Mouse (Mus musculus): ENCODE results near the gene Arpc1a.
"Not testable (repeated sequence)": the region's sequence is repeated elsewhere in the genome, so short reads cannot be mapped to it uniquely, and the experiment has no call there.

DNA sequence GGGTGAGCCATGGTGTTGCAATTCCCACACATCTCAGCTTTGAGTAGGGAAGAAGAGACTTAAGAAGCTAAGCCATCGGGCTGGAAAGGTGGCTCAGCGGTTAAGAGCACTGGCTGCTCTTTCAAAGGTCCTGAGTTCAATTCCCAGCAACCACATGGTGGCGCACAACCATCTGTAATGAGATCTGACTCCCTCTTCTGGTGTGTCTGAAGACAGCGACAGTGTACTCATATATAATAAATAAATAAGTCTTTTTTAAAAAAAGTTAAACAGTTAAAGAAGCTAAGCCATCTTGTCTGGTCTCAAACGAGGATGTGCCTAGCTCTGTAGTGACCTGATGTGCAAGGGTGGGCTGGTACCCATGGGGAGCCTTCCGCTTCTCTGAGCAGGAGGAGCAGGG lies 49.6 kb downstream of the Arpc1a start:
- TF ChIP-seq HCFC1 (IDR thresholded peaks at IDR 0.05; ENCODE audit: borderline replicate concordance, insufficient read depth, low read length); CHD2 (IDR thresholded peaks at IDR 0.05; ENCODE audit: low read depth, low read length): not testable (repeated sequence)
